26 mouse cellular contexts compared by ENCODE assay signal in genomic region chr1:163126175-163126881, GRCm38 (mm10). TPM values are rescaled to one million over a fixed set of nuclear protein-coding genes. Genes with fewer than 3 reads are reported as not detected.
DNase-seq lines count a peak whose midpoint lies in the region; ATAC-seq and TF ChIP-seq lines count a peak whose summit lies in the region.
"Had no signal": no experiment of that assay in that cellular context is flagged by ENCODE, and none has a peak within 500 bp of the region (broad histone marks: within the 10 kb centered on the region; RNA-seq: fewer than 3 reads in every experiment).

No protein-coding gene starts in this region.

- intact Hi-C loops in heart, postnatal 25 days (cut with DNase I): no loop called here

- no peak overlapping the region for H3K27ac ChIP-seq in forebrain, embryonic 13.5 days
- H3K27ac ChIP-seq in forebrain, embryonic 11.5 days (ENCODE audit: low read depth, low read length): no peak overlapping the region
- H3K27ac ChIP-seq in layer of hippocampus, adult 2 months: no peak overlapping the region
- H3K27ac ChIP-seq: gastrocnemius, adult 2 months; hindbrain, embryonic 10.5 days; limb, embryonic 13.5 days; midbrain, embryonic 15.5 days; stomach, embryonic 15.5 days had no signal

- no peak overlapping the region for H3K4me2 ChIP-seq in forebrain, embryonic 13.5 days
- H3K4me2 ChIP-seq in forebrain, embryonic 11.5 days (ENCODE audit: low read depth, low read length, severe bottlenecking): no peak overlapping the region
- H3K4me2 ChIP-seq in myocyte (ENCODE audit: low read depth): peak overlapping the region; percentile 71
- H3K4me2 ChIP-seq: limb, embryonic 13.5 days; midbrain, embryonic 15.5 days; stomach, embryonic 15.5 days had no signal

- H3K9me3 ChIP-seq in forebrain, embryonic 13.5 days (replicated peaks): no peaks in the 10 kb centered on the region
- H3K9me3 ChIP-seq in forebrain, embryonic 11.5 days (ENCODE audit: control insufficient read depth, low read length): no peaks in the 10 kb centered on the region
- H3K9me3 ChIP-seq: hindbrain, embryonic 10.5 days; limb, embryonic 13.5 days; midbrain, embryonic 15.5 days; stomach, embryonic 15.5 days had no signal

- no peak overlapping the region for H3ac ChIP-seq in myocyte (ENCODE audit: control insufficient read depth, insufficient read length)

- TF ChIP-seq CTCF in layer of hippocampus, adult 2 months (conservative IDR thresholded peaks at IDR 0.05): no peak

- H3K9ac ChIP-seq in forebrain, embryonic 13.5 days: no peak overlapping the region
- H3K9ac ChIP-seq in forebrain, embryonic 11.5 days (ENCODE audit: low read length): no peak overlapping the region
- H3K9ac ChIP-seq: limb, embryonic 13.5 days; midbrain, embryonic 15.5 days; stomach, embryonic 15.5 days had no signal

- no peak for TF ChIP-seq POLR2A in myocyte (IDR thresholded peaks at IDR 0.05; ENCODE audit: insufficient read length, low read depth)

- no peaks in the 10 kb centered on the region for H3K27me3 ChIP-seq in forebrain, embryonic 13.5 days
- H3K27me3 ChIP-seq in forebrain, embryonic 11.5 days (ENCODE audit: control insufficient read depth, insufficient read depth, low read length): no peaks in the 10 kb centered on the region
- no peaks in the 10 kb centered on the region for H3K27me3 ChIP-seq in myocyte (ENCODE audit: control insufficient read depth, insufficient read depth, insufficient read length)
- H3K27me3 ChIP-seq: limb, embryonic 13.5 days; midbrain, embryonic 15.5 days; stomach, embryonic 15.5 days had no signal

- H3K79me2 ChIP-seq in myocyte (ENCODE audit: control insufficient read depth, insufficient read depth): no peaks in the 10 kb centered on the region

- no peaks in the 10 kb centered on the region for H3K36me3 ChIP-seq in forebrain, embryonic 13.5 days (ENCODE audit: poor library complexity, severe bottlenecking)
- H3K36me3 ChIP-seq in forebrain, embryonic 11.5 days (ENCODE audit: control insufficient read depth, insufficient read depth, low read length): no peaks in the 10 kb centered on the region
- H3K36me3 ChIP-seq in myocyte (ENCODE audit: control insufficient read depth, insufficient read depth): no peaks in the 10 kb centered on the region
- H3K36me3 ChIP-seq: hindbrain, embryonic 10.5 days; limb, embryonic 13.5 days; midbrain, embryonic 15.5 days; stomach, embryonic 15.5 days had no signal

- H3K4me3 ChIP-seq in forebrain, embryonic 13.5 days: no peak overlapping the region
- no peak overlapping the region for H3K4me3 ChIP-seq in forebrain, embryonic 11.5 days (ENCODE audit: low read depth, low read length)
- H3K4me3 ChIP-seq in layer of hippocampus, adult 2 months: no peak overlapping the region
- H3K4me3 ChIP-seq in myocyte: no peak overlapping the region
- H3K4me3 ChIP-seq: erythroblast, embryonic 14.5 days; gastrocnemius, adult 2 months; hindbrain, embryonic 10.5 days; limb, embryonic 13.5 days; midbrain, embryonic 15.5 days; stomach, embryonic 15.5 days had no signal

- DNase-seq in forebrain, embryonic 11.5 days (ENCODE audit: low spot score): no peak
- DNase-seq in layer of hippocampus, adult 9-11 months: peak; percentile 22
- no peak for DNase-seq in layer of hippocampus, adult 2 months (ENCODE audit: low spot score in 2 of 2)
- peak; percentile 51 for DNase-seq in brain, adult 2 months (ENCODE audit: low read depth, low spot score)
- no peak for DNase-seq in right cerebral cortex, postnatal 25 days
- no peak for DNase-seq in heart, postnatal 25 days (ENCODE audit: low spot score)
- DNase-seq: adrenal gland, postnatal 36 days; cerebellum, adult 9-10 months; gastrocnemius, adult 2 months; heart, adult 18-20 months; kidney, adult 8-10 months; lung, postnatal 10 days; spleen, adult 18-20 months had no signal

- 0 out of 2 replicates have a peak, but pooled peaks cover 4% of the 10 kb centered on the region for H3K4me1 ChIP-seq in forebrain, embryonic 13.5 days
- no peaks in the 10 kb centered on the region for H3K4me1 ChIP-seq in forebrain, embryonic 11.5 days (replicated peaks; ENCODE audit: control insufficient read depth, insufficient read depth, low read length)
- H3K4me1 ChIP-seq: hindbrain, embryonic 10.5 days; midbrain, embryonic 15.5 days; stomach, embryonic 15.5 days had no signal

- ATAC-seq in forebrain, embryonic 13.5 days: peak; percentile 77; the same call in 1 of the 2 replicates
- ATAC-seq in forebrain, embryonic 11.5 days (replicated peaks; ENCODE audit: low FRiP score): no peak
- ATAC-seq: inflammation-experienced regulatory T-cells, adult 6 months; midbrain, embryonic 15.5 days had no signal

- 86% methylated on average over 7 of the region's 7 CpGs for WGBS in forebrain, embryonic 13.5 days
- 85% methylated on average over 7 of the region's 7 CpGs for WGBS in forebrain, embryonic 11.5 days

TF ChIP-seq in myocyte, 11 proteins besides CTCF, POLR2A, EP300 and RAD21:
- TF ChIP-seq CEBPB (IDR thresholded peaks at IDR 0.05; ENCODE audit: insufficient read depth, poor library complexity, severe bottlenecking) (peak; percentile 69), SRF (IDR thresholded peaks at IDR 0.05; ENCODE audit: control insufficient read depth, insufficient read length, low read depth) (no peak)
TF ChIP-seq in myocyte: peak in this region for 1.

RNA-seq across cellular contexts. Expression of gene Mroh9, which starts 40.9 kb away (rescaled TPM):
- polyA plus RNA-seq in forebrain, embryonic 13.5 days (2015; fragmentation: Nextera tagmentation; extraction: Ambion mirVana): not detected in 2 replicates
- polyA plus RNA-seq in forebrain, embryonic 11.5 days (2014; fragmentation: Nextera tagmentation; extraction: Ambion mirVana): not detected in 2 replicates
- total RNA-seq in layer of hippocampus, adult 2 months (2021): not detected
- polyA plus RNA-seq in myocyte (2012; fragmentation: generic; extraction: Trizol): not detected
- total RNA-seq in heart, postnatal 25 days (2021): not detected
- total RNA-seq: adrenal gland, postnatal 36 days; gastrocnemius, adult 2 months; heart, adult 18-20 months; megakaryocyte, adult 5-6 weeks had no signal
- polyA plus RNA-seq: cortical plate, adult 2 months; erythroblast, embryonic 14.5 days; heart, embryonic 14.5 days; hindbrain, embryonic 10.5 days; inflammation-experienced regulatory T-cells, adult 6 months; limb, embryonic 13.5 days; liver, embryonic 16.5 days; midbrain, embryonic 15.5 days; neural tube, embryonic 11.5 days; stomach, embryonic 15.5 days had no signal

Comparison
In these comparisons a context has a peak if more than half of its experiments do, and no peak if none do; other contexts are left out.
1. DNase-seq: peak in layer of hippocampus, adult 9-11 months (single experiment) and brain, adult 2 months (single experiment); none in forebrain, embryonic 11.5 days (single experiment), layer of hippocampus, adult 2 months (0 of 2), right cerebral cortex, postnatal 25 days (single experiment) and heart, postnatal 25 days (single experiment).